Mouse (Mus musculus): ENCODE data around the gene Actr6. TPM values are rescaled to one million over a fixed set of nuclear protein-coding genes. Genes with fewer than 3 reads are reported as not detected.
"Not testable (repeated sequence)": the region's sequence is repeated elsewhere in the genome, so short reads cannot be mapped to it uniquely, and the experiment has no call there.

Actr6 gene
- total and polyA plus RNA-seq, 3 experiments = 14.4 to 414 (median 15.3) TPM

GRCm38 (mm10) chr10:89697956-89698355 lies 34.1 kb downstream of the Actr6 start:
- H3K27ac ChIP-seq (ENCODE audit: control insufficient read depth, low read depth, low read length) = no peak overlapping the region
- no peaks in the 10 kb centered on the region for H3K9me3 ChIP-seq (replicated peaks; ENCODE audit: insufficient read depth, low read length)
- no peaks in the 10 kb centered on the region for H3K79me2 ChIP-seq (ENCODE audit: control insufficient read depth, insufficient read depth, low read length, poor library complexity)
- TF ChIP-seq EP300 (IDR thresholded peaks at IDR 0.05; ENCODE audit: low read depth in 1 of 2, low read length in 2 of 2) = 0 out of 4 replicates have a peak, but pooled peaks of 1 of the 2 experiments have one; percentile 10
- TF ChIP-seq ZNF384 (IDR thresholded peaks at IDR 0.05; ENCODE audit: low read depth, low read length) = 0 out of 2 replicates have a peak, but pooled peaks have one; percentile 43
- TF ChIP-seq SMC3 (IDR thresholded peaks at IDR 0.05; ENCODE audit: low read depth, low read length) = no peak
- 0 out of 2 replicates have a peak, but pooled peaks have one; percentile 15 for TF ChIP-seq MYC (IDR thresholded peaks at IDR 0.05; ENCODE audit: low read depth, low read length)
- TF ChIP-seq UBTF (IDR thresholded peaks at IDR 0.05; ENCODE audit: borderline replicate concordance, insufficient read depth, low read depth, low read length) = no peak
- no peak overlapping the region for H3K9ac ChIP-seq (ENCODE audit: control insufficient read depth, low read depth, low read length, poor library complexity, severe bottlenecking)
- no peaks in the 10 kb centered on the region for H3K27me3 ChIP-seq (ENCODE audit: control insufficient read depth in 1 of 2, insufficient read depth in 2 of 2, low read length in 2 of 2)
- H3K36me3 ChIP-seq (ENCODE audit: control insufficient read depth in 1 of 2, insufficient read depth in 2 of 2, low read length in 2 of 2) = peaks cover 0 to 19% of the 10 kb centered on the region in 2 experiments; a peak in 2 of 4 replicates
- peaks cover 7 to 9% of the 10 kb centered on the region in 2 experiments for H3K4me1 ChIP-seq (ENCODE audit: control insufficient read depth in 1 of 2, insufficient read depth in 2 of 2, low read length in 2 of 2)
- peak; percentile 60 for DNase-seq (ENCODE audit: low read depth, low spot score)
- no peak overlapping the region for H3K4me3 ChIP-seq (ENCODE audit: control insufficient read depth in 1 of 2, insufficient read depth in 1 of 2, low read depth in 2 of 2, low read length in 2 of 2)

GRCm38 (mm10) chr10:89696270-89696669 lies 35.8 kb downstream of the Actr6 start:
- H3K9me3 ChIP-seq (replicated peaks; ENCODE audit: insufficient read depth, low read length); H3K27me3 ChIP-seq (ENCODE audit: control insufficient read depth in 1 of 2, insufficient read depth in 2 of 2, low read length in 2 of 2); H3K4me1 ChIP-seq (ENCODE audit: control insufficient read depth in 1 of 2, insufficient read depth in 2 of 2, low read length in 2 of 2); H3K79me2 ChIP-seq (ENCODE audit: control insufficient read depth, insufficient read depth, low read length, poor library complexity): not testable (repeated sequence)
- peak; percentile 57 for TF ChIP-seq ZC3H11A (IDR thresholded peaks at IDR 0.05; ENCODE audit: low read depth, low read length)
- TF ChIP-seq CTCF (IDR thresholded peaks at IDR 0.05 in 2 of 3, conservative IDR thresholded peaks at IDR 0.05 in 1 of 3; ENCODE audit: control insufficient read depth in 1 of 3, insufficient read depth in 1 of 3, low read depth in 2 of 3, low read length in 3 of 3, poor library complexity in 1 of 3, severe bottlenecking in 1 of 3) = peak; percentile 32 to 48 (median 32); a peak in 5 of 6 replicates
- TF ChIP-seq RCOR1 (IDR thresholded peaks at IDR 0.05; ENCODE audit: low read depth, low read length) = peak; percentile 69
- 0 out of 2 replicates have a peak, but pooled peaks have one; percentile 32 for TF ChIP-seq TBP (IDR thresholded peaks at IDR 0.05; ENCODE audit: low read depth, low read length)
- peak; percentile 52 for TF ChIP-seq RAD21 (IDR thresholded peaks at IDR 0.05; ENCODE audit: low read depth, low read length)
- peak; percentile 46 for TF ChIP-seq SMC3 (IDR thresholded peaks at IDR 0.05; ENCODE audit: low read depth, low read length)
- TF ChIP-seq MYC (IDR thresholded peaks at IDR 0.05; ENCODE audit: low read depth, low read length) = peak; percentile 79
- H3K4me3 ChIP-seq (ENCODE audit: control insufficient read depth in 1 of 2, insufficient read depth in 1 of 2, low read depth in 2 of 2, low read length in 2 of 2) = peak overlapping the region; percentile 66 to 94
- H3K36me3 ChIP-seq (ENCODE audit: control insufficient read depth in 1 of 2, insufficient read depth in 2 of 2, low read length in 2 of 2) = peaks cover 0 to 16% of the 10 kb centered on the region in 2 experiments; a peak in 2 of 4 replicates
- DNase-seq (ENCODE audit: low read depth, low spot score) = peak; percentile 62
- peak overlapping the region; percentile 92 for H3K27ac ChIP-seq (ENCODE audit: control insufficient read depth, low read depth, low read length)
- peak overlapping the region; percentile 67 for H3K9ac ChIP-seq (ENCODE audit: control insufficient read depth, low read depth, low read length, poor library complexity, severe bottlenecking)

- Histone ChIP-seq H3K4me3 (ENCODE audit: control insufficient read depth in 1 of 2, insufficient read depth in 1 of 2, low read depth in 2 of 2, low read length in 2 of 2) (peak overlapping the region; percentile 66 to 94), H3K9me3 (replicated peaks; ENCODE audit: insufficient read depth, low read length) (no peaks in the 10 kb centered on the region), H3K9ac (ENCODE audit: control insufficient read depth, low read depth, low read length, poor library complexity, severe bottlenecking) (peak overlapping the region; percentile 84), H3K36me3 (ENCODE audit: control insufficient read depth in 1 of 2, insufficient read depth in 2 of 2, low read length in 2 of 2) (peaks cover 0 to 16% of the 10 kb centered on the region in 2 experiments; a peak in 2 of 4 replicates), H3K4me1 (ENCODE audit: control insufficient read depth in 1 of 2, insufficient read depth in 2 of 2, low read length in 2 of 2) (peaks cover 7 to 9% of the 10 kb centered on the region in 2 experiments), H3K27ac (ENCODE audit: control insufficient read depth, low read depth, low read length) (peak overlapping the region; percentile 92), H3K79me2 (ENCODE audit: control insufficient read depth, insufficient read depth, low read length, poor library complexity) (no peaks in the 10 kb centered on the region), H3K27me3 (ENCODE audit: control insufficient read depth in 1 of 2, insufficient read depth in 2 of 2, low read length in 2 of 2) (no peaks in the 10 kb centered on the region)
- DNase-seq (ENCODE audit: low read depth, low spot score) = peak; percentile 94
- TF ChIP-seq CTCF (IDR thresholded peaks at IDR 0.05 in 2 of 3, conservative IDR thresholded peaks at IDR 0.05 in 1 of 3; ENCODE audit: control insufficient read depth in 1 of 3, insufficient read depth in 1 of 3, low read depth in 2 of 3, low read length in 3 of 3, poor library complexity in 1 of 3, severe bottlenecking in 1 of 3) (no peak), POLR2A (IDR thresholded peaks at IDR 0.05; ENCODE audit: control insufficient read depth in 1 of 2, insufficient read depth in 1 of 2, low read depth in 1 of 2, low read length in 2 of 2, poor library complexity in 1 of 2) (peak in 1 of 2 experiments; percentile 82; a peak in 2 of 4 replicates), GABPA (IDR thresholded peaks at IDR 0.05; ENCODE audit: low read depth, low read length) (no peak), ZKSCAN1 (IDR thresholded peaks at IDR 0.05; ENCODE audit: low read depth, low read length) (no peak), ELF1 (IDR thresholded peaks at IDR 0.05; ENCODE audit: low read depth, low read length) (peak; percentile 83), ZC3H11A (IDR thresholded peaks at IDR 0.05; ENCODE audit: low read depth, low read length) (no peak), USF2 (IDR thresholded peaks at IDR 0.05; ENCODE audit: borderline replicate concordance in 1 of 2, insufficient read depth in 1 of 2, low read depth in 1 of 2, low read length in 2 of 2) (no peak), RCOR1 (IDR thresholded peaks at IDR 0.05; ENCODE audit: low read depth, low read length) (no peak; the same call in none of the 2 replicates), NRF1 (IDR thresholded peaks at IDR 0.05; ENCODE audit: insufficient read depth, low read depth, low read length, poor library complexity, severe bottlenecking) (peak; percentile 64), MXI1 (IDR thresholded peaks at IDR 0.05; ENCODE audit: low read depth, low read length) (peak; percentile 57), POLR2AphosphoS2 (IDR thresholded peaks at IDR 0.05; ENCODE audit: low read length) (peak; percentile 79), MYB (IDR thresholded peaks at IDR 0.05; ENCODE audit: low read depth, low read length) (no peak), TAL1 (IDR thresholded peaks at IDR 0.05; ENCODE audit: low read length) (peak; percentile 59), POLR2AphosphoS5 (IDR thresholded peaks at IDR 0.05; ENCODE audit: borderline replicate concordance, low read depth, low read length) (no peak), SIN3A (IDR thresholded peaks at IDR 0.05; ENCODE audit: low read length) (peak; percentile 85), SMC3 (IDR thresholded peaks at IDR 0.05; ENCODE audit: low read depth, low read length) (no peak)
Observed at GRCm38 (mm10) chr10:89695194-89695911, 36.7 kb downstream of the Actr6 start.
